8 mouse cellular contexts compared by ENCODE assay signal in the genomic region with DNA sequence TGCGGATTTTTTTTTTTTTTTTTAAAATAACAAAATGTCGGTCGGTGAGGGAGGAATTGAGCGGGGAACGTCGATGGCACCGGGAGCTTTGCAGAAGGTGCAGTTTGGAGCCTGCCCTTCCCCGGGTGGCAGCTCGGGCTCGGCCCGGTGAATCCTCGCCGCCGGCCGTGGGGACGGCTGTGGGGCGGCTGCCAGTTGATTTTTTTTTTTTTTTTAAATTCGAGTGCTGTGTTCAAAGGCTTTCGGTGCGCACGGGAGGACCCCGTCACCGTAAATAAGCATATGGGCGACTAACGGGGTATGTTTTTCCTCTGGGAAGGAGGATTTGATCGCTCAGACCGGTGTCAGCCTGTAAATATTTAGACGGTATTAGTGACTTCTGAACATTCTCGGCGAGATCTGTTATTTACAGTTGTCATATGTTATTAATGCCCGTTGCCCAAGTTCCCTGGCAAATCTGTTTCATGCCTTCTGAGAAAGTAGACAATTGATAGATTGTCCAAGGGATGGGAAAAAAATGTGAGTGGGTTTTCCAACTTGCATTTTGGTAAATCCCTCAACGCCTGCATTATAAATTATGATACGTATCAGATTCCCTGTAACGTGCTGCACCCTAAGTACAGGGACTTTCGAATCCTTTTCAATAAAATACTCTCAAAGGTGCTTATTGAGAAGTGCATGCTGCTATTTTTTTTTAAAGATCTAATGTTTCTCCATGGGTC. TPM values are rescaled to one million over a fixed set of nuclear protein-coding genes. Genes with fewer than 3 reads are reported as not detected.
DNase-seq lines count a peak whose midpoint lies in the region; ATAC-seq lines count a peak whose summit lies in the region.

No protein-coding gene starts in this region.

- 0 out of 2 replicates have a peak, but pooled peaks cover 4% of the 10 kb centered on the region for H3K36me3 ChIP-seq in heart, embryonic 10.5 days

- H3K27ac ChIP-seq in heart, embryonic 10.5 days, result peak overlapping the region; percentile 100

- peaks cover 43% of the 10 kb centered on the region for H3K4me1 ChIP-seq in heart, embryonic 10.5 days

- H3K27me3 ChIP-seq in heart, embryonic 10.5 days (ENCODE audit: insufficient read depth, poor library complexity, severe bottlenecking), result no peaks in the 10 kb centered on the region

- no peaks in the 10 kb centered on the region for H3K9me3 ChIP-seq in heart, embryonic 10.5 days

- peak overlapping the region; percentile 87 for H3K4me3 ChIP-seq in heart, embryonic 10.5 days

- ATAC-seq in monocyte, adult 5-6 weeks (replicated peaks; ENCODE audit: insufficient number of reproducible peaks, low FRiP score, low TSS enrichment, poor library complexity, severe bottlenecking), result no peak

- 4% methylated on average over 35 of the region's 35 CpGs for WGBS in heart, embryonic 10.5 days

- peak; percentile 42 for DNase-seq in CD4-positive helper T cell, adult 2 months (ENCODE audit: low read depth, low spot score)
- DNase-seq in Muller cell, postnatal 12 days (ENCODE audit: inconsistent ontology term), result peak; percentile 43
- DNase-seq in cerebellum, postnatal 25 days, result peak; percentile 68 to 69
- DNase-seq in heart, embryonic 10.5 days (ENCODE audit: low spot score), result no peak
- DNase-seq in kidney, postnatal 10 days, result peak; percentile 50
- peak; percentile 26 for DNase-seq in lung, postnatal 14 days
- peak; percentile 9 to 21 for DNase-seq in spleen, adult 18-20 months

RNA-seq across cellular contexts. Expression of gene Ube2e3, which starts 2.0 kb away (rescaled TPM):
- 115 and 131 TPM in 2 replicates for polyA plus RNA-seq in heart, embryonic 10.5 days (2016; fragmentation: Nextera tagmentation; extraction: Ambion mirVana)
- 30.8 to 47.5 TPM (median 45.4 TPM) in 3 replicates for total RNA-seq in monocyte, adult 5-6 weeks (2017)
